Mouse (Mus musculus) MEL (cell line): Measurements from ENCODE around the gene Fam136a. TPM values are rescaled to one million over a fixed set of nuclear protein-coding genes. Genes with fewer than 3 reads are reported as not detected.

Experiments used
- DNase-seq: peaks from one replicate; pipeline ENCODE4 v3.0.0; 2011; ENCODE audit warnings: low read depth, low spot score
- H3K27ac ChIP-seq: 2 replicates; pipeline ENCODE4 v1.5.1; 2012; ENCODE audit warnings: low read depth, mild to moderate bottlenecking, control low read depth, low read length, moderate library complexity; ENCODE audit not compliant: control insufficient read depth
- H3K27me3 ChIP-seq, 2 experiments: fragments of 150-350 bp in 1 of 2; sonication (generic) in 1 of 2; 2 replicates each; pipeline ENCODE4 v1.6.1; 2012; ENCODE audit warnings: low read length in 2 of 2, mild to moderate bottlenecking in 2 of 2, improper control_type of control experiment in 1 of 2, moderate library complexity in 1 of 2; ENCODE audit not compliant: insufficient read depth in 2 of 2, control insufficient read depth in 1 of 2
- H3K36me3 ChIP-seq, 2 experiments: 2 replicates each; pipeline ENCODE4 v1.6.1; 2012 to 2014; ENCODE audit warnings: low read length in 2 of 2, improper control_type of control experiment in 1 of 2, inconsistent platforms in 1 of 2, mild to moderate bottlenecking in 1 of 2; ENCODE audit not compliant: insufficient read depth in 2 of 2, control insufficient read depth in 1 of 2
- H3K4me1 ChIP-seq, 2 experiments: fragments of 150-350 bp in 1 of 2; sonication (generic) in 1 of 2; 2 replicates each; pipeline ENCODE4 v1.6.1; 2012; ENCODE audit warnings: low read length in 2 of 2, improper control_type of control experiment in 1 of 2, mild to moderate bottlenecking in 1 of 2; ENCODE audit not compliant: insufficient read depth in 2 of 2, control insufficient read depth in 1 of 2
- H3K4me3 ChIP-seq, 2 experiments: fragments of 150-350 bp in 1 of 2; sonication (generic) in 1 of 2; 2 replicates each; pipeline ENCODE4 v1.5.1; 2012; ENCODE audit warnings: low read depth in 2 of 2, low read length in 2 of 2, mild to moderate bottlenecking in 2 of 2, moderate library complexity in 2 of 2, control low read depth in 1 of 2, improper control_type of control experiment in 1 of 2; ENCODE audit not compliant: control insufficient read depth in 1 of 2, insufficient read depth in 1 of 2
- H3K79me2 ChIP-seq: 2 replicates; pipeline ENCODE4 v1.6.1; 2012; ENCODE audit warnings: mild to moderate bottlenecking, low read length, moderate library complexity; ENCODE audit not compliant: control insufficient read depth, poor library complexity, insufficient read depth
- H3K9ac ChIP-seq: 2 replicates; pipeline ENCODE4 v1.6.1; 2012; ENCODE audit warnings: low read depth, mild to moderate bottlenecking, control low read depth, low read length, moderate library complexity; ENCODE audit not compliant: control insufficient read depth, poor library complexity, severe bottlenecking
- H3K9me3 ChIP-seq: fragments of 150-350 bp; sonication (generic); replicated peaks from 2 replicates; pipeline ENCODE4 v1.6.1; 2012; ENCODE audit warnings: mild to moderate bottlenecking, low read length, improper control_type of control experiment, moderate library complexity; ENCODE audit not compliant: insufficient read depth
- BHLHE40 ChIP-seq: IDR thresholded peaks from 2 replicates; pipeline ENCODE4 v1.6.1; 2012; ENCODE audit warnings: low read depth, mild to moderate bottlenecking, inconsistent platforms, low read length, improper control_type of control experiment, borderline replicate concordance
- CHD1 ChIP-seq: IDR thresholded peaks from 2 replicates; pipeline ENCODE4 v1.6.1; 2012; ENCODE audit warnings: low read depth, mild to moderate bottlenecking, inconsistent platforms, low read length, improper control_type of control experiment
- CHD2 ChIP-seq: IDR thresholded peaks from 2 replicates; pipeline ENCODE4 v1.6.1; 2011; ENCODE audit warnings: low read length, improper control_type of control experiment
- CTCF ChIP-seq, 3 experiments: IDR thresholded peaks in 2 of 3; conservative IDR thresholded peaks in 1 of 3; 2 replicates each; pipeline ENCODE4 v1.5.1; 2011 to 2012; ENCODE audit warnings: low read length in 3 of 3, low read depth in 2 of 3, mild to moderate bottlenecking in 2 of 3, improper control_type of control experiment in 1 of 3, inconsistent platforms in 1 of 3, mixed read lengths in 1 of 3, moderate library complexity in 1 of 3; ENCODE audit not compliant: control insufficient read depth in 1 of 3, insufficient read depth in 1 of 3, poor library complexity in 1 of 3, severe bottlenecking in 1 of 3
- E2F4 ChIP-seq: IDR thresholded peaks from 2 replicates; pipeline ENCODE4 v1.6.1; 2011; ENCODE audit warnings: low read depth, low read length, improper control_type of control experiment, borderline replicate concordance
- ELF1 ChIP-seq: IDR thresholded peaks from 2 replicates; pipeline ENCODE4 v1.6.1; 2014; ENCODE audit warnings: low read depth, mild to moderate bottlenecking, inconsistent platforms, low read length, improper control_type of control experiment, moderate library complexity
- EP300 ChIP-seq, 2 experiments: IDR thresholded peaks; 2 replicates each; pipeline ENCODE4 v1.6.1; 2011; ENCODE audit warnings: improper control_type of control experiment in 2 of 2, low read length in 2 of 2, low read depth in 1 of 2, mild to moderate bottlenecking in 1 of 2
- ETS1 ChIP-seq: IDR thresholded peaks from 2 replicates; pipeline ENCODE4 v1.6.1; 2012; ENCODE audit warnings: low read depth, mild to moderate bottlenecking, inconsistent platforms, low read length, improper control_type of control experiment, moderate library complexity
- GABPA ChIP-seq: IDR thresholded peaks from 2 replicates; pipeline ENCODE4 v1.6.1; 2012; ENCODE audit warnings: low read depth, mild to moderate bottlenecking, inconsistent platforms, low read length, improper control_type of control experiment, moderate library complexity
- GATA1 ChIP-seq: IDR thresholded peaks from 2 replicates; pipeline ENCODE4 v1.6.1; 2011; ENCODE audit warnings: low read depth, low read length, improper control_type of control experiment
- HCFC1 ChIP-seq: IDR thresholded peaks from 2 replicates; pipeline ENCODE4 v1.6.1; 2012; ENCODE audit warnings: low read depth, mild to moderate bottlenecking, inconsistent platforms, low read length, improper control_type of control experiment, moderate library complexity
- JUND ChIP-seq: IDR thresholded peaks from 2 replicates; pipeline ENCODE4 v1.6.1; 2011; ENCODE audit warnings: low read depth, mild to moderate bottlenecking, improper control_type of control experiment, low read length
- KAT2A ChIP-seq: conservative IDR thresholded peaks from 2 replicates; pipeline ENCODE4 v1.6.1; 2012; ENCODE audit warnings: low read depth, low read length, improper control_type of control experiment, inconsistent platforms
- MAFK ChIP-seq: IDR thresholded peaks from 2 replicates; pipeline ENCODE4 v1.6.1; 2011; ENCODE audit warnings: low read depth, mild to moderate bottlenecking, low read length, improper control_type of control experiment, borderline replicate concordance
- MAX ChIP-seq: IDR thresholded peaks from 2 replicates; pipeline ENCODE4 v1.6.1; 2011; ENCODE audit warnings: low read length, improper control_type of control experiment
- MAZ ChIP-seq: IDR thresholded peaks from 2 replicates; pipeline ENCODE4 v1.6.1; 2012; ENCODE audit warnings: low read depth, mild to moderate bottlenecking, inconsistent platforms, low read length, improper control_type of control experiment
- MEF2A ChIP-seq: IDR thresholded peaks from 2 replicates; pipeline ENCODE4 v1.6.1; 2014; ENCODE audit warnings: low read depth, mild to moderate bottlenecking, inconsistent platforms, low read length, improper control_type of control experiment; ENCODE audit not compliant: poor library complexity, insufficient replicate concordance, severe bottlenecking; ENCODE audit errors: extremely low read depth
- MXI1 ChIP-seq: IDR thresholded peaks from 2 replicates; pipeline ENCODE4 v1.6.1; 2011; ENCODE audit warnings: mild to moderate bottlenecking, low read depth, low read length, improper control_type of control experiment
- MYB ChIP-seq: IDR thresholded peaks from 2 replicates; pipeline ENCODE4 v1.6.1; 2011; ENCODE audit warnings: mild to moderate bottlenecking, low read depth, low read length, improper control_type of control experiment
- MYC ChIP-seq: IDR thresholded peaks from 2 replicates; pipeline ENCODE4 v1.6.1; 2011; ENCODE audit warnings: low read depth, mild to moderate bottlenecking, low read length, improper control_type of control experiment, moderate library complexity
- NELFE ChIP-seq: IDR thresholded peaks from 2 replicates; pipeline ENCODE4 v1.6.1; 2011; ENCODE audit warnings: low read depth, low read length, improper control_type of control experiment
- NRF1 ChIP-seq: IDR thresholded peaks from 2 replicates; pipeline ENCODE4 v1.6.1; 2014; ENCODE audit warnings: low read depth, mild to moderate bottlenecking, inconsistent platforms, low read length, improper control_type of control experiment, moderate library complexity; ENCODE audit not compliant: poor library complexity, insufficient read depth, severe bottlenecking
- POLR2A ChIP-seq, 2 experiments: IDR thresholded peaks; 2 replicates each; pipeline ENCODE4 v1.6.1; 2011 to 2012; ENCODE audit warnings: low read length in 2 of 2, mild to moderate bottlenecking in 2 of 2, control low read depth in 1 of 2, improper control_type of control experiment in 1 of 2, low read depth in 1 of 2, moderate library complexity in 1 of 2; ENCODE audit not compliant: control insufficient read depth in 1 of 2, insufficient read depth in 1 of 2, poor library complexity in 1 of 2
- POLR2AphosphoS2 ChIP-seq: IDR thresholded peaks from 2 replicates; pipeline ENCODE4 v1.6.1; 2011; ENCODE audit warnings: low read length, improper control_type of control experiment
- RAD21 ChIP-seq: IDR thresholded peaks from 2 replicates; pipeline ENCODE4 v1.6.1; 2011; ENCODE audit warnings: mild to moderate bottlenecking, low read depth, low read length, improper control_type of control experiment
- RCOR1 ChIP-seq: IDR thresholded peaks from 2 replicates; pipeline ENCODE4 v1.6.1; 2012; ENCODE audit warnings: low read depth, mild to moderate bottlenecking, inconsistent platforms, low read length, improper control_type of control experiment
- SIN3A ChIP-seq: IDR thresholded peaks from 2 replicates; pipeline ENCODE4 v1.6.1; 2012; ENCODE audit warnings: low read length, improper control_type of control experiment, inconsistent platforms
- SMC3 ChIP-seq: IDR thresholded peaks from 2 replicates; pipeline ENCODE4 v1.6.1; 2011; ENCODE audit warnings: low read depth, low read length, improper control_type of control experiment
- TAL1 ChIP-seq: IDR thresholded peaks from 2 replicates; pipeline ENCODE4 v1.6.1; 2012; ENCODE audit warnings: mild to moderate bottlenecking, inconsistent platforms, low read length, moderate library complexity, mixed read lengths
- TBP ChIP-seq: IDR thresholded peaks from 2 replicates; pipeline ENCODE4 v1.8.0; 2011; ENCODE audit warnings: low read depth, low read length, improper control_type of control experiment
- TCF12 ChIP-seq: IDR thresholded peaks from 2 replicates; pipeline ENCODE4 v1.6.1; 2014; ENCODE audit warnings: low read depth, mild to moderate bottlenecking, inconsistent platforms, low read length, improper control_type of control experiment, moderate library complexity
- UBTF ChIP-seq: IDR thresholded peaks from 2 replicates; pipeline ENCODE4 v1.6.1; 2012; ENCODE audit warnings: low read depth, mild to moderate bottlenecking, inconsistent platforms, low read length, improper control_type of control experiment, moderate library complexity, borderline replicate concordance; ENCODE audit not compliant: insufficient read depth
- USF1 ChIP-seq: IDR thresholded peaks from 2 replicates; pipeline ENCODE4 v1.6.1; 2014; ENCODE audit warnings: low read depth, mild to moderate bottlenecking, inconsistent platforms, low read length, improper control_type of control experiment, moderate library complexity
- USF2 ChIP-seq, 2 experiments: IDR thresholded peaks; 2 replicates each; pipeline ENCODE4 v1.6.1; 2011 to 2012; ENCODE audit warnings: improper control_type of control experiment in 2 of 2, low read length in 2 of 2, borderline replicate concordance in 1 of 2, inconsistent platforms in 1 of 2, low read depth in 1 of 2, mild to moderate bottlenecking in 1 of 2; ENCODE audit not compliant: insufficient read depth in 1 of 2
- ZC3H11A ChIP-seq: IDR thresholded peaks from 2 replicates; pipeline ENCODE4 v1.6.1; 2012; ENCODE audit warnings: low read depth, mild to moderate bottlenecking, inconsistent platforms, low read length, improper control_type of control experiment
- ZKSCAN1 ChIP-seq: IDR thresholded peaks from 2 replicates; pipeline ENCODE4 v1.6.1; 2012; ENCODE audit warnings: low read depth, mild to moderate bottlenecking, inconsistent platforms, low read length, improper control_type of control experiment, moderate library complexity
- ZMIZ1 ChIP-seq: IDR thresholded peaks from 2 replicates; pipeline ENCODE4 v1.6.1; 2012; ENCODE audit warnings: low read depth, mild to moderate bottlenecking, inconsistent platforms, low read length, improper control_type of control experiment, moderate library complexity
- ZNF384 ChIP-seq: IDR thresholded peaks from 2 replicates; pipeline ENCODE4 v1.6.1; 2012; ENCODE audit warnings: low read depth, mild to moderate bottlenecking, inconsistent platforms, low read length, improper control_type of control experiment
- polyA plus RNA-seq, 2 experiments: library from polyadenylated mRNA; stranded (reverse) in 1 of 2; unstranded in 1 of 2; fragments of >175 nt in 1 of 2; fragments of >200 nt in 1 of 2; gene quantifications; 2 replicates each; pipeline versions ENCODE4 v1.2.1 to v1.2.4; 2012; ENCODE audit warnings: low replicate concordance in 2 of 2, low read depth in 1 of 2; ENCODE audit not compliant: insufficient read length in 2 of 2, insufficient read depth in 1 of 2, missing spikeins in 1 of 2
- total RNA-seq: library from RNA; depleted of rRNA; stranded (reverse); fragments of 300-350 nt; gene quantifications from 2 replicates; pipeline ENCODE4 v1.2.3, GENCODE M21; 2012

The Fam136a gene
- total and polyA plus RNA-seq, 3 experiments = 53.0 to 89.2 TPM; not detected in 1

DNA sequence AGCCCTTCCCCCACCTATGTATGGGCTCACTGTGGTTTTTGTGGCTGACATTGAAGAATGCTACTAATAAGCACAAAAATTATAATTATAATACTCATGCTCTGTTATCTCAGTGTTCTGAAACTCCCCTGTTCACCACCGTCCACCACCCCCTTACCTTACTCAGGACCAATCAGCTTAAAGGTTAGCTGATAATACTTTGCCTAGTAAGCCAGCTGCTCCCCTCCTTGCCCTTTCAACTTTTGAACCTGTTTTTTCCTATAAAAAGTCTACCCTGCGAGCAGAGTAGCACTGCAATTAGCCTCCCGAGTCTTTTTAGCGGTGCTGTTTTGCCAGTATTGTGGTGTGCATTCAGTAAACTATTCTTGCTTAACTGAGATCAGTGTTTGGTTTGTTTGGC lies 19.2 kb downstream of the Fam136a start:
- H3K4me3 ChIP-seq = peak overlapping the region; percentile 49 to 89
- H3K4me1 ChIP-seq = peaks cover 9 to 18% of the 10 kb centered on the region in 2 experiments
- no peaks in the 10 kb centered on the region; the same call in 1 of the 2 replicates for H3K79me2 ChIP-seq
- H3K9me3 ChIP-seq = no peaks in the 10 kb centered on the region
- no peak for TF ChIP-seq GABPA
- no peak for TF ChIP-seq POLR2AphosphoS2
- no peak for TF ChIP-seq RAD21
- no peak for TF ChIP-seq MAX
- no peak for TF ChIP-seq CTCF (IDR thresholded peaks at IDR 0.05 in 2 of 3, conservative IDR thresholded peaks at IDR 0.05 in 1 of 3; ENCODE audit: control insufficient read depth in 1 of 3, insufficient read depth in 1 of 3, low read depth in 2 of 3, low read length in 3 of 3, poor library complexity in 1 of 3, severe bottlenecking in 1 of 3)
- TF ChIP-seq HCFC1 = peak; percentile 55
- TF ChIP-seq NELFE = no peak; the same call in 1 of the 2 replicates
- no peak for TF ChIP-seq USF1
- no peak; the same call in 1 of the 2 replicates for TF ChIP-seq TCF12
- TF ChIP-seq TAL1 = no peak
- TF ChIP-seq MYB = no peak
- TF ChIP-seq NRF1 = no peak
- no peak for TF ChIP-seq CHD1
- peak; percentile 76 for TF ChIP-seq SIN3A
- no peak for TF ChIP-seq ZC3H11A
- peak; percentile 94 for TF ChIP-seq GATA1
- 0 out of 2 replicates have a peak, but pooled peaks have one; percentile 38 for TF ChIP-seq MAZ
- TF ChIP-seq E2F4 = no peak
- TF ChIP-seq KAT2A = no peak
- peak; percentile 57; the same call in 1 of the 2 replicates for TF ChIP-seq TBP
- TF ChIP-seq RCOR1 = no peak
- TF ChIP-seq UBTF = no peak
- TF ChIP-seq MXI1 = no peak
- no peak for TF ChIP-seq USF2 (IDR thresholded peaks at IDR 0.05; ENCODE audit: borderline replicate concordance in 1 of 2, insufficient read depth in 1 of 2, low read depth in 1 of 2, low read length in 2 of 2)
- TF ChIP-seq BHLHE40 = no peak
- no peak for TF ChIP-seq ELF1
- TF ChIP-seq EP300 (IDR thresholded peaks at IDR 0.05; ENCODE audit: low read depth in 1 of 2, low read length in 2 of 2) = peak; percentile 42 to 59; a peak in 3 of 4 replicates
- TF ChIP-seq POLR2A (IDR thresholded peaks at IDR 0.05; ENCODE audit: control insufficient read depth in 1 of 2, insufficient read depth in 1 of 2, low read depth in 1 of 2, low read length in 2 of 2, poor library complexity in 1 of 2) = no peak
- TF ChIP-seq ZNF384 = no peak
- no peak for TF ChIP-seq ZKSCAN1
- peak; percentile 34; the same call in 1 of the 2 replicates for TF ChIP-seq MAFK
- TF ChIP-seq JUND = no peak
- no peak for TF ChIP-seq SMC3
- TF ChIP-seq ZMIZ1 = peak; percentile 46; the same call in 1 of the 2 replicates
- TF ChIP-seq ETS1 = peak; percentile 89
- TF ChIP-seq MEF2A = no peak
- peak; percentile 47; the same call in 1 of the 2 replicates for TF ChIP-seq MYC
- peak; percentile 49; the same call in 1 of the 2 replicates for TF ChIP-seq CHD2
- TF ChIP-seq, all 39 proteins: peak for 11
- H3K27me3 ChIP-seq = no peaks in the 10 kb centered on the region
- H3K36me3 ChIP-seq = peaks cover 2 to 19% of the 10 kb centered on the region in 2 experiments; a peak in 3 of 4 replicates
- peak overlapping the region; percentile 94 for H3K27ac ChIP-seq
- H3K9ac ChIP-seq = peak overlapping the region; percentile 65
- DNase-seq = peak; percentile 68
